Mouse (Mus musculus) T-helper 1 cell (primary cell): ENCODE measurements around the gene Ttyh3.
"Not testable (repeated sequence)": the region's sequence is repeated elsewhere in the genome, so short reads cannot be mapped to it uniquely, and the experiment has no call there.

ENCODE experiments used
- in situ Hi-C: fragments of 300-600 bp; cut with MboI, MseI; formaldehyde crosslinking; loops from one replicate; pipeline ENCODE4 v1.15.1; 2025; ENCODE audit warnings: high pct_unique_total_duplicates

The Ttyh3 gene

GRCm38 (mm10) chr5:140648519-140649100 is at the start of gene Ttyh3:
TSS of gene Ttyh3 (minus strand) at chr5:140649031.
- in situ Hi-C loops, result no loop called here

GRCm38 (mm10) chr5:140695987-140696386 is 47.2 kb upstream of the Ttyh3 start:
- in situ Hi-C loops, result no loop called here

- in situ Hi-C loops, result no loop called here
Observed at GRCm38 (mm10) chr5:140688434-140688833, 39.6 kb upstream of the Ttyh3 start.

DNA sequence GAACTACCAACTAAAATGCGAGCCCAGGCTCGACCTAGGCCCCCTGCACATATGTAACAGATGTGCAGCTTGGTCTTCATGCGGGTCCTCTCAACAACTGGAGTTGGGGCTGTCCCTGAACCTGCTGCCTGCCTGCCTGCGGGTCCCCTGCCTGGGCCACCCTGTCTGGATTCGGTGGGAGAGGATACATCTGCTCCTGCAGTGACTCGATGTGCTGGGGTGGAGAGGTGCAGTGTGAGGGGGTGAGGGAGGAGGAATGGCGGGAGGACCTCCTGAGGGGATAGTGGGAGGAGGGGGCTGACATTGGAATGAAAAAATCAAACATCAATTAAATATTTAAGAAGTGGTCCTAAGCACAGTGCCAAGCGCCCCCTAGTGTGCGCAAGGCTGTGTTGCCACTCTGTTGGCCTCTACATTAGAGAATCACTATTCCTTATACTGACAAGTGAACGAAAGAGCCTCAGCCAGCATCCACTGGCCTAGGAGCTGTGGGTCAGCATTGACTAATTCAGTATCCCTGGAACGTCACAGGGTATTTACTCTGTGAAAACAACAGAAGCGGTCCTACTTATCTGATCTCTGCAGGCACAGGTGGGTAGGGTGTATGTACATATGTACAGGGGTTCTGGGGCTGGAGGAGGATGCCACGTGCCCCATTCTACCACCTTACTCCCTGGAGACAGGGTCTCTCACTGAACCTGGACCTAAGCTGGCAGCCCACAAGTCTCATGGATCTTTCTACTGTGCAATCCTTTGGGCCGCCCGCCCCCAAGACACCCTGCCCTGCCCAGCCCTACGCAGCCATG is 35.7 kb upstream of the Ttyh3 start:
- in situ Hi-C loops, result loop anchor here (5.0 kb wide), 1 partner anchor 142 kb away; no protein-coding TSS in a partner anchor

GRCm38 (mm10) chr5:140682113-140682512 is 33.3 kb upstream of the Ttyh3 start:
- in situ Hi-C loops, result loop anchor here (5.0 kb wide), 1 partner anchor 140 kb away; no protein-coding TSS in a partner anchor

DNA sequence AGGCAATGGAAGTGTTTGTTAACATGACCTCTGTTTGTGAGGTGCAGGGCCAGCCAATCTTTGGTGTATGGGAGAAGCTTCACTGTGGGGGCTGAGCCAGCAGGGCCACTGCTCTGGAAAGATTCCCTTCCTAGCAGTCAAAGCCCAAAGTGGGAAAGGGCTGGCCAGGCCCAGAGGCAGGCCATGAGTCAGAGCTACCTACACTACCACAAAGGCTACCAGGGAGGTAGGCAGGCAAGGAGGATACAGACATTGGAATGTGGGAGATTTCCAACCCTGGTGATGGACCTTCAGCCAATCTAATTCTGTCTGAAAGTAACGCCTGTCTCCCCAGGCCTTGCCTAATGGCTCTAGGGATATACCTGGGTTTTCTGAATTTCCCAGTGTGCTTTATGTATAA is 32.1 kb upstream of the Ttyh3 start:
- in situ Hi-C loops, result loop anchor here (5.0 kb wide), 1 partner anchor 139 kb away; no protein-coding TSS in a partner anchor

GRCm38 (mm10) chr5:140680051-140680450 is 31.2 kb upstream of the Ttyh3 start:
- in situ Hi-C loops, result loop anchor here (5.0 kb wide), 1 partner anchor 138 kb away; no protein-coding TSS in a partner anchor

DNA sequence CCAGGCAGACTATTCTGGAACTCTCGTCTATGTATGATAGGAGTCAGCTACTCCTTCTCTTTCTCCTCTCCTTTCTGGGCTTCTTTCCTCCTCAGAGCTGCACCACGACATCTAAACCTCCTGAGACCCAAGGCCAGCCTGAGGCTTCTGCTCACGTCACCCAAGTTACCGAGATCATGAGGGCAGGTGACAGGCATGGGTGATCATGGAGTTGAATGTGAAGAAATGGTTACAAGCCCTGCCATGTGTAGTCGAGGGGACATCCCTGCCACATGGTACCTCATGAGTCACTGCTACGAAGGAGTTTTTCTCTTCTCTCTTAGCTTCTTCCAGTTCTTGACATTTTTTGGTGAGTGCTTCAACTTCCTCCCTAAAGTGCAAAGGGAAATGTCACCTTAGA is 28.3 kb upstream of the Ttyh3 start:
- in situ Hi-C loops, result no loop called here

DNA sequence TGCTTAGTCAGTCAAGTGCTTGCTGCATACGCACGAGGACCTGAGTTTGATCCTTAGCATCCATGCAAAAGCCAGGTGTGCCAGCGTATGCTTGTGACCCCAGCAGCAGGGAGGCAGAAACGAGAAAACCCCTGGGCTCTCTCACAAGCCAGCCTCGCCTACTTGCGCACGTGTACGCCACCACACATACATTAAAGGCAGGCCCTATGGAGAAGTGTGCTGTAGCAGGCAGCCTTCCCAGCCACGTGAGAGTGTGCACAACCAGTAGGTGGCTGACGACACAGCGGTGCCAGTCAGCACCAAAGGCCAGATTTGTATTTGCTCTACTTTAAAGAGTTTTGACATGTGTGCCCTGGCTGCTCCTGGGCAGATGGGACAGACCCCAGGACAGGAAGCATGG is 26.8 kb upstream of the Ttyh3 start:
- in situ Hi-C loops, result no loop called here

DNA sequence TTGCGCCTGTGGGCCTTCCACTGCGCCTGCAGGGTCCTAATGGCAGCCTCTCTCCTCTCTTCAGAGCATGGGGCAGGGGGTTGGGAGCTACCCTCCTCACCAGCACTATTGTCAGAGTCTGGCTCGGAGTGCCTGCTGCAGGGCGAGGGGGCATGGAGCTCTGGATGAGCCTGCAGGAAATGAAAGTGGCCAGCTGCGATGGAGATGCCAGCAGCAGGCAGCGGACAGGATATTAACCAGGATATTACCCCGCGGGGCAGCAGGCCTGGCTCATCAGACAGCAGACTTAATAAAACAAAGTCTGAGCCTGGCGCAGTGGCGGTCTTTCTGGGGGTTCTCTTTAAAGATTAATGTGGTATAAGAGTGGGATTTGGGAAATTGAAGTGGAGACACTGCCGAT is 26.2 kb upstream of the Ttyh3 start:
- in situ Hi-C loops, result no loop called here

GRCm38 (mm10) chr5:140674036-140674435 is 25.2 kb upstream of the Ttyh3 start:
- in situ Hi-C loops, result no loop called here

GRCm38 (mm10) chr5:140672603-140673002 is 23.8 kb upstream of the Ttyh3 start:
- in situ Hi-C loops, result not testable (repeated sequence)

DNA sequence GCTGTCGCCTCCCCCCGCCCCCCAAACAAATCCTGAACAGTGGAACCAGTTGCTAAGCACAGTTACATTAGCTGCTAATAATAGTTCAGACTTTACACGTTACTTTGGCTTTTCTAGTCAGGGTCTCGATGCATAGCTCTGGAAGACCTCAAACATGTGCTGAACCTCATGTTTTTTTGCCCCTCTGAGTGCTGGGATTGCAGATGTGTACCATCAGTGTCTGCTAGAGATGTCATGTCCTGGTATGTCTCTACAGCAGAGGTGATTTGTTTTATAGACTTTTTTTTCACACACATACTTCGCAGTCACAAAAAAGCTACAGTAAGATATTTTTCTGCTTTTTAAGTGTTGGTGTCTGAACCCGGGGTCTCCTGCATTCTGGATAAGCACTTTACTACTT is 23.3 kb upstream of the Ttyh3 start:
- in situ Hi-C loops, result no loop called here

DNA sequence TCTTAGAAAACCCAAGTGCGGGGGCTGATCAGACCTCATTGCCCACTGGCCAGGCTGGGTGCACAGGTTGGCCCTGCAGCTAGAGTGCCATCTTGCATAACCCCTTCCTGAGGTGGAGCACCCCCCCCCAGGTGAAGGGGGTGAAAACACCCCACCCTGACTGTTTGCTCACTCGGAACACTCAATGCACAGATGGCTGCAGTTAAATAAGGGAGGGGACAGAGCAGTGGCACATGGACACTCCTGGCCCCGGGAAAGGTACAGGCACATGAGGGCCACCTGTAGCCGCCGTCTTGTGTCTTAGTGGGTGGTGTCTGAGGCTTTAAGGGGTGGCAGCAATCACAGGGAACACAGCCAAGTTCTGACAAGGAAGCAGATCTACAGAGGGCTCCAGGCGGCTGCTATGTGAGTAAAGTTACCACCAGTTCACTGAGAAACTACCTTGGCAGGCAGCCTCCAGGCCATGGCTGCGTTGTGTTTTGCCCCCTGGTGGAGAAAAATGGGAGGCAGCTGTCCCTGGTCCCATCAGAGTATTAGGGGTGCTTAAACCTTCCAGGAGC is 14.9 kb upstream of the Ttyh3 start:
- in situ Hi-C loops, result no loop called here

DNA sequence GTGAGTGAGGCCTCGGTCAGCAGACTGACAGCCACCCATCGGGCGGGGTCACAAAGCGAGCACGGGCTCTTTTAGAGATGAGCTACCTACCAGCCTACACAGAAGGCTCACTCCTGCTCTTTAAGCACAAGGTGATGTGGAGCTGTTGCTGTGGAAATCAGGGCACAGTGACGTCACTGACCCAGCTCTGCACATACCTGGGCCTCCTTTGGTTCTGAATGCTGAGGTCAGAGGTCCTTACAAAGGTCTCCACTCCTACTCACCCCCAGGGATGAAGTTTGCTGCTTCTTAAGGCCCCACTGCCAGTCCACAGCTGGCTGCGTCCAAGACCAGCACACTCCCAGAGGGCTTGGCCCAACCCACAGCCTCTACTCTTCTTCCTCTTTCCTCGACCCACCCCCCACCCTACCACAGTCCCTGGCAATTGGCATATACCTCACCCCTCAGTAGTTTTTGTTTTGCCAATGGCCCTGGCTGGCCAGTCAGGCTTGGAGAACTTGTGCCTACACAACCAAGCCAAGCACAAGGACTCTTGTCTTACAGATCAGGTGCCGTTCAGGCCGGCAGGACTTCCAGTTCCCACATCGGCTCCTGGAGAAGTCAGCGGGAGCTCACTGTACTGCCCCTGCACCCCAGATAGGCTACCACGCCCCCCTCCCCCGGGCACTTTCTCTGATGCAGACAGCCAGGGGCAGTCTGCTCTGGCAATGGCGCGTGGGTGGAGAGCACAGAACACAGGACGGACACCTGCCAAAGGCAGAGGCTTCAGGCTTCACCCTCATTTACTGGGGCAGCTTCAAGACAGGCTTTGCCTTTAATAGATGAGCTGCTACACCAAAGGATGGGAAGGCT is 14.1 kb upstream of the Ttyh3 start:
- in situ Hi-C loops, result no loop called here

GRCm38 (mm10) chr5:140661875-140662643 is 13.2 kb upstream of the Ttyh3 start:
- in situ Hi-C loops, result no loop called here

DNA sequence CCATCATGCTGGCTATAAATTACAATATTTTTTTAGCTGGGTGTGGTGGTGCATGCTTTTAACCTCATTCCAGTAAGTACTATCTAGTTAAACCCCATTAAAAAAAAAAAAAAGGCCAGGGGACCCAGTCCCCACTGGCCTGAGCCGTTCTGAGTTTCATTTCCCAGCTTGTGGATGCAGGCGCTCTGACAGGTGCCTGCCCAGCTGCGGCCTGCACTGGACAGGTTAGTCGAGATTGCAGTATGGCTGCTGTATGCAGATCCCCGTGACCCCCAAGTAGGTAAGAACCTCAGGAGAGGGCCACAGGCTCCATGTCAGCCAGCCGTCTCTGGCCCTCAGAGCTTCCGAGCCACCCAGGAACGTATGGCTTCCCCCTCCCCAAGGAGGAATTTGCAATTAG is 12.6 kb upstream of the Ttyh3 start:
- in situ Hi-C loops, result no loop called here

DNA sequence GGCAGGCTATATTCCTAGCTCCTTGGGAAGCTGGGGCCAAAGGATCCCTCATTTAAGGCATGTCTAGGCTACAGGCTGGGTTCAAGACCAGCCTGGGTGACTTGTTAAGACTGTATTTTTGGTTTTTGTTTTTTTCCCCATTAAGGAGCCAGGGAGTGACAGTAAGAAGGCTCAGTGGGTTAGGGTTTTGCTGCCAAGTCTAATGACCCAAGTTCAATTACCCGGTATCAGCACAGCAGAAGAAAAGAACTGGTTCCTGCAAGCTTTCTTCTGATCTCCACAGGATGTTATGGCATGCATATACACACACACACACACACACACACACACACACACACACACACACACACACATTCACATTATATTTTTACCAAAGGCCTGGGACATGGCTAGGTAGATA is 11.6 kb upstream of the Ttyh3 start:
- in situ Hi-C loops, result no loop called here

- in situ Hi-C loops, result no loop called here
Observed at GRCm38 (mm10) chr5:140659607-140660272, 10.9 kb upstream of the Ttyh3 start.

GRCm38 (mm10) chr5:140654096-140654845 is 5.4 kb upstream of the Ttyh3 start:
- in situ Hi-C loops, result no loop called here
